Mouse (Mus musculus) stomach, embryonic 16.5 days (tissue): Measurements from ENCODE around the gene Plau. TPM values are rescaled to one million over a fixed set of nuclear protein-coding genes. Genes with fewer than 3 reads are reported as not detected.

Experiments
- ATAC-seq: fragments of 200-750 bp; cut with Nextera tagmentation; 2 replicates; pipeline ENCODE4 v1.8.0; 2017; ENCODE audit warnings: moderate number of reproducible peaks, moderate TSS enrichment; ENCODE audit not compliant: insufficient read depth, low FRiP score
- H3K27ac ChIP-seq: fragments of 300-500 bp; sonication (generic); 2 replicates; pipeline ENCODE4 v1.5.1; 2014; ENCODE audit warnings: low read length
- H3K27me3 ChIP-seq: fragments of 300-500 bp; sonication (generic); 2 replicates; pipeline ENCODE4 v1.6.1; 2014; ENCODE audit warnings: low read length, control low read depth, mixed read lengths; ENCODE audit not compliant: control insufficient read depth, insufficient read depth
- H3K36me3 ChIP-seq: fragments of 300-500 bp; sonication (generic); 2 replicates; pipeline ENCODE4 v1.6.1; 2014; ENCODE audit warnings: low read length; ENCODE audit not compliant: control insufficient read depth, insufficient read depth
- H3K4me1 ChIP-seq: fragments of 300-500 bp; sonication (generic); 2 replicates; pipeline ENCODE4 v1.6.1; 2014; ENCODE audit warnings: low read length, control low read depth, mixed read lengths; ENCODE audit not compliant: control insufficient read depth, insufficient read depth
- H3K4me2 ChIP-seq: fragments of 300-500 bp; sonication (generic); 2 replicates; pipeline ENCODE4 v1.6.1; 2014; ENCODE audit warnings: low read depth, low read length, mixed read lengths
- H3K4me3 ChIP-seq: fragments of 300-500 bp; sonication (generic); replicated peaks from 2 replicates; pipeline ENCODE4 v1.5.1; 2014; ENCODE audit warnings: mild to moderate bottlenecking, low read length
- H3K9ac ChIP-seq: fragments of 300-500 bp; sonication (generic); 2 replicates; pipeline ENCODE4 v1.6.1; 2014; ENCODE audit warnings: low read length
- H3K9me3 ChIP-seq: fragments of 300-500 bp; sonication (generic); replicated peaks from 2 replicates; pipeline ENCODE4 v1.6.1; 2016; ENCODE audit warnings: low read length, control low read depth; ENCODE audit not compliant: control insufficient read depth
- WGBS: fragments of 180-500 bp; shearing (Covaris S2); extraction: QIAGEN DNeasy Blood & Tissue Kit; methylation state at CpG from one replicate; pipeline ENCODE4 v1.1.7; 2014; 5-methylcytosine and 5-hydroxymethylcytosine counted together
- polyA plus RNA-seq: library from polyadenylated mRNA; unstranded; fragments of >200 nt; fragmentation: Nextera tagmentation; extraction: Ambion mirVana; gene quantifications from 2 replicates; pipeline ENCODE4 v1.2.1, GENCODE M21; 2015

Gene Plau
- polyA plus RNA-seq, 1 experiment from 2014 or later = 1.9 TPM

DNA sequence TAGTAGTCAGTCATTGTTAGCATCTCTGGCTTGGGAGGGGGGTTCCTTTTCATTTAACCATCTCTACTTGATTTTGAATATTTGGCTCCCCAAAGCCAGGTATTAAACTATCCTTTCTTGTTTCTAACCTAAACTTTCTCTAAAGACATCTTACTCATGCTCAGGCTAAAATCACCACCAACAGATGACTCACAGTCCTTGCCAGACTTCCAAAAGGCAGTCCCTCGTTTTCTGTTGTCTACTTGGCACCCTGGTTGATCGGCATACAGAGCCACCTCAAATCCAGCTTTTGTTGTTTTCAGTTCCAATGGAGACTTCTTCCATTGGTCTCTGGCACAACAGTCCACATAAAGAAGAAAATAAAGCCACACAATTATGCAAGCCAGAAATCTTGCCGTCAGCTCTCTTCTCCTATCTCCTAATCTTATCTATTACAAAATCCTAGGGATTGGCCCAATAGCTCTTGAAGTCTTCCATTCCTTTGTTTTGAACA lies 11.2 kb downstream of the Plau start:
- H3K9me3 ChIP-seq = no peaks in the 10 kb centered on the region
- H3K4me1 ChIP-seq = no peaks in the 10 kb centered on the region
- WGBS = 78% methylated on average over 3 of the region's 3 CpGs
- H3K36me3 ChIP-seq = no peaks in the 10 kb centered on the region
- H3K27me3 ChIP-seq = no peaks in the 10 kb centered on the region
- H3K4me3 ChIP-seq = no peak overlapping the region
- no peak for ATAC-seq
- no peak overlapping the region for H3K4me2 ChIP-seq
- H3K9ac ChIP-seq = no peak overlapping the region
- no peak overlapping the region for H3K27ac ChIP-seq

DNA sequence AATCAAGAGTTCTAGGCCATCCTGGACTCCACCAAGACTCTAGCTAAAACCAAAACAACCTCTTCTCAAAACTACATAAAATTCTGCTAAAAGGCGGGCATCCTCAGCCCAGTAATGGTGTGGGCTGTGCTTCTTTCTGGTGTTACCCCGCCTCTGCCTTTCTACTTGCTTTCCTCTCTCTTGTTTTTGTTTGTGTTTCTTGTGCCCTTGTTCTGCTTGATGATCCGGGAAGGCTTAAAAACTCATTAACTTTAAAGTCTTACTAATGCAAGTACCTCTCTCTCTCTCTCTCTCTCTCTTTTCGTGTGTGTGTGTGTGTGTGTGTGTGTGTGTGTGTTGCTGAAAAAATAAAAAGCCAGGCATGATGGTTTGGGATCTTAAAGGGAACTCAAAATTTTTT lies 13.3 kb downstream of the Plau start:
- no peaks in the 10 kb centered on the region for H3K9me3 ChIP-seq
- H3K4me1 ChIP-seq = no peaks in the 10 kb centered on the region
- no peak overlapping the region for H3K27ac ChIP-seq
- no peak overlapping the region for H3K4me3 ChIP-seq
- no peak overlapping the region for H3K4me2 ChIP-seq
- no peak for ATAC-seq
- H3K27me3 ChIP-seq = no peaks in the 10 kb centered on the region
- no peak overlapping the region for H3K9ac ChIP-seq
- 69% methylated on average over 4 of the region's 4 CpGs for WGBS
- H3K36me3 ChIP-seq = no peaks in the 10 kb centered on the region

DNA sequence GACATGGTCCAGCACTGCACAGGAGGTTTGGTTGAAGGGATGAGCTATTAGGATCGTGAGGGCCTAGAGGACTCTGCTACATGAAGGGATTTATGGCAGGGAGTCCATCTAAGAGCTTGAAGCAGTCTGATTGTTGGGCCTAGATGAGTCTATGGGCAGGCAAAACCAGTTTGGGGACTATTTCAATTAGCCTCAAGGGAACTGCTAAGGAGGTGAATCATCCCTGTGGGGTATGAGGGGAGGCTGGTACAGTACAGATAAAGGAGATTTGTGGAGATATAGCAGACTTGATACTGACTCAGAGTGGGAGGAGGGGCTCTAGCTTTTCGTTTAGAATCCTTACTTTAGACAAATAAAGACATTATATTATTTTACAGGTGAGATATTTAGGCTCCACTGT lies 14.0 kb downstream of the Plau start:
- no peak overlapping the region for H3K4me3 ChIP-seq
- H3K27me3 ChIP-seq = no peaks in the 10 kb centered on the region
- H3K36me3 ChIP-seq = no peaks in the 10 kb centered on the region
- no peak overlapping the region for H3K4me2 ChIP-seq
- no peaks in the 10 kb centered on the region for H3K9me3 ChIP-seq
- ATAC-seq = no peak; the same call in 1 of the 2 replicates
- H3K27ac ChIP-seq = no peak overlapping the region
- 58% methylated on average over 2 of the region's 2 CpGs for WGBS
- H3K9ac ChIP-seq = no peak overlapping the region
- H3K4me1 ChIP-seq = no peaks in the 10 kb centered on the region

DNA sequence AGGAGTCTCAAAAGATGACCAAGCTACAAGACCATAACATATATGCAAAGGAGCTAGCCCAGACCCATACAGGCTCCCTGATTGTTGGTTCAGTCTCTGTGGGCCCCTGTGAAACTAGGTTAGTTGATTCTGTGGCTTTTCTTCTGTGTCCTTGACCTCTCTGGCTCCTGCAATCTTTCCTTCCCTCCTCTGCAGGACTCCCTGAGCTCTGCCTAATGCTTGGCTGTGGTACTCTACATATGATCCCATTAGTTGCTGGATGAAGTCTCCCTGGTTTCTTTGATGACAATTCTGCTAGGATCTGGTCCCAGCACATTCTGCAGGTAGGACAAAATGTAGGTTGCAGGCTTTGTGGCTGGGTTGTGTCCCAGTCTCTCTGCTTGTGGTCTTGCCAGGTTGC lies 15.3 kb downstream of the Plau start:
- Histone ChIP-seq H3K9ac (no peak overlapping the region), H3K4me3 (no peak overlapping the region), H3K9me3 (no peaks in the 10 kb centered on the region), H3K27me3 (no peaks in the 10 kb centered on the region), H3K4me2 (no peak overlapping the region), H3K4me1 (no peaks in the 10 kb centered on the region), H3K27ac (no peak overlapping the region), H3K36me3 (no peaks in the 10 kb centered on the region)
- no peak for ATAC-seq

DNA sequence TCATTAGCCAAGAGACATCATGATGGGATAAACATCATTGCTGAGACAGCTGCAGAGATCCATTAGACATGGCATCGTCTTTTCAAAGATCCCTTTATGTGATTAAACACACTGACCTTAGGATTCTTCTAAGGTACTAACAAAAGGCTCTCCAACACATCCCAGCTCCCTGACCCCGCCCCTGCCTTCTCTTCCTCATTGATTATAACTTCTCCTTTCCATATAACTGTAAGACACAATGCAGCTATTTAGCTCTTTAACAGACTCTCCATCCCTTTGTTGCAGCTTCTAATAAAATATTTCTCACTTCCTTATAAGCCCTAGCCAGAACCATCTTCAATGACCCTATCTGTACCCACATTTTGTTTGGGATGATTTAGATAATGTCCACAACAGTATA lies 24.7 kb downstream of the Plau start:
- H3K4me2 ChIP-seq = no peak overlapping the region
- ATAC-seq = no peak
- WGBS = 72% methylated on average over 2 of the region's 2 CpGs
- H3K4me3 ChIP-seq = no peak overlapping the region
- no peak overlapping the region for H3K27ac ChIP-seq
- no peaks in the 10 kb centered on the region for H3K9me3 ChIP-seq
- no peaks in the 10 kb centered on the region for H3K27me3 ChIP-seq
- no peaks in the 10 kb centered on the region for H3K36me3 ChIP-seq
- H3K9ac ChIP-seq = no peak overlapping the region
- no peaks in the 10 kb centered on the region for H3K4me1 ChIP-seq

DNA sequence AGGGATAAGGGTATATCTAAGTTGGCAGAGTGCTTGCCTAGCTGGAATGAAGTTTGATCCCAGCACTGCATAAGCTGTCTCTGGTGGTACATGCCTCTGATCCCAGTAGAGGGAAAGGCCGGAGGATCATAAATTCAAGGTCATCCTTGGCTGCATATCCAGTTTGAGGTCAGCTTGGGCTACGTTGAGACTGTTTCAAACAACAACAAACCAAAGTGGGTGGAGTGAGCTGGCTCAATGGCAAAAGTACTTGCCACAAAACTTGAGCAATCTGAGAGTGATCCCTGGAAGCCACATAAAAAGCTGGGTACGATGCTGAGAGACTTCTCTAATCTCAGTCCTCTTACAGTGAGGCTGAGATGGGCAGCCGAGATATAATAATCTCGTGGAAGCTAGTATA lies 25.1 kb downstream of the Plau start:
- Histone ChIP-seq H3K4me2 (no peak overlapping the region), H3K9ac (no peak overlapping the region), H3K4me1 (no peaks in the 10 kb centered on the region), H3K36me3 (no peaks in the 10 kb centered on the region), H3K4me3 (no peak overlapping the region), H3K9me3 (no peaks in the 10 kb centered on the region), H3K27me3 (no peaks in the 10 kb centered on the region), H3K27ac (no peak overlapping the region)
- WGBS = 72% methylated on average over 5 of the region's 5 CpGs
- ATAC-seq = no peak

DNA sequence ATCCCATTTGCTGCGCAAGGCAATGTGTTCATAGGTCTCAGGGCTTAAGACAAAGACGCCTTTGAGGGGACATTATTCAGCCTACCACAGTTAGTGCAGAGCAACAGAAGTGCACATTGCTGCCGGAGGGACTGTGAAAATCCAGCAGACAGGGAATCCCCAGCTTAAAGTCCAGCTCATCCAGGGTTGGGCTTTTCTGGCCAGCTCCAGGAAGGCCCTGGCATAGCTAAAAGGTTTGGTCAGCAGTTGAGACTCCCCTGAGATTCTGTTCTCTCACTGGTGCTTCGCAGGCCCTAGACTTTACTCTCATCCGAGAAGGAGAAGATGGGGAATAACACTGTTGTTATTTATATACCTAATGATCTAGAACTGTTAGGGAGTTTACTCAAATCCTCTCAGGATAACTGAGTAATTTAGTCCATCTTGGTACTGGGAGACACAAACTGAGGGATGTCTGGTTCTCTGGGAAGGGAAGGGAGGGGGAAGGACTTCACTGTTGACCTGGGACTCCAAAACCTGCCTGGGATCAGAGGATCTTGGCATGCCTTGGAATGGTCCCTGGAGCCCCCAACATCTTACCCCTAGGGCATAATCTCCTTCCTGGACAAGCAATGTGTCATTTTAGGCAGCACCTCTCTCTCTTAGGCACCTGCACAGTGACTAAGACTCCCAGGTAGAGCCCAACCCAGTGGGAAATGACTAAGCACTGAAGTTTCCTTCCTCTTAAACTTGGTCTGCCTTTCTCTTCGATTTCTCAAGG lies 27.0 kb downstream of the Plau start:
- H3K9me3 ChIP-seq = no peaks in the 10 kb centered on the region
- no peaks in the 10 kb centered on the region for H3K27me3 ChIP-seq
- ATAC-seq = no peak
- H3K4me1 ChIP-seq = no peaks in the 10 kb centered on the region
- no peak overlapping the region for H3K4me3 ChIP-seq
- no peak overlapping the region for H3K27ac ChIP-seq
- no peak overlapping the region for H3K4me2 ChIP-seq
- no peak overlapping the region for H3K9ac ChIP-seq
- WGBS = 68% methylated on average over 6 of the region's 6 CpGs
- H3K36me3 ChIP-seq = no peaks in the 10 kb centered on the region

DNA sequence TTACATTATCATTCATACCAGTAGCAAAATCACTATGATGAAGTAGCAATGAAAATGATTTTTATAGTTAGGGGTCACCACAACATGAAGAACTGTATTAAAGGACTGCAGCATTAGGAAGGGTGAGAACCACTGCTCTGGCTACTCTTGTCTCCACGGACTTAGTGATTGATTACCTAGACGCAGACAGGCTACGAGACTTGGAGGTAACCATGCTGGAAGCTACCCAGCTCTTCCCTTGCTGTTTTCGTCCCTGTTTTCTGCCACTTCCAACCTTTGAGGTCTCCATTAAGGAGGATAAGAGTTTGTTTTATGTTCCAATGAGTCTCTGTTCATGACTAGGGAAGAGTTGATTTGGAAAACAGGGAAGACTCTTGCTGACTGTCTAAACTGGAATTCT lies 27.7 kb downstream of the Plau start:
- Histone ChIP-seq H3K4me1 (no peaks in the 10 kb centered on the region), H3K36me3 (no peaks in the 10 kb centered on the region), H3K9ac (no peak overlapping the region), H3K4me3 (no peak overlapping the region), H3K27me3 (no peaks in the 10 kb centered on the region), H3K4me2 (no peak overlapping the region), H3K9me3 (no peaks in the 10 kb centered on the region), H3K27ac (no peak overlapping the region)
- WGBS = 33% methylated on average over 4 of the region's 4 CpGs
- ATAC-seq = no peak

DNA sequence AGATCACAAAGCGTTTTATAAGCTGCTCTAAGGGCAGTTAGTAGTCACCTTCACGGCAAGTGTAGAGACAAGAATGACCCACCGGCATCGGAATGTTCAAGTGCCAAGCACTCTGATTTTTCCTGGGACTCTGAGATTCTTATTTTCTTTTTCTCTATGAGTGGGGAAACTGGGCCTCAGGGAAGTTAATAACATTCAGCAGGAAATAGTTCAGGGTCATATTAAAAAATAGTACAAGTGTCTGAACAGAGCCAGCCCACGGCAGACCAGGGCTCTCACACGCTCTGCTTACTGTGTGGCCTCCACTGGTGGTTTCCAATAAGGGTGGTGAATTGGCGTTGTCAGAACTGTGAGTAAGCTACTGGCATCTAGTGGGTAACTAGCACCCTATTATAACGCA lies 29.1 kb downstream of the Plau start:
- Histone ChIP-seq H3K4me1 (no peaks in the 10 kb centered on the region), H3K9ac (no peak overlapping the region), H3K36me3 (no peaks in the 10 kb centered on the region), H3K4me2 (no peak overlapping the region), H3K9me3 (no peaks in the 10 kb centered on the region), H3K27me3 (no peaks in the 10 kb centered on the region), H3K4me3 (no peak overlapping the region), H3K27ac (no peak overlapping the region)
- no peak for ATAC-seq
- 85% methylated on average over 8 of the region's 8 CpGs for WGBS
